Mouse (Mus musculus): Measurements from ENCODE around the gene Tldc1.

Tldc1 gene

GRCm38 (mm10) chr8:119787341-119787740 is 9.1 kb upstream of the Tldc1 start:
- no peak for TF ChIP-seq GATA4 (IDR thresholded peaks at IDR 0.05; ENCODE audit: insufficient replicate concordance, low read length)

- TF ChIP-seq GATA4 (IDR thresholded peaks at IDR 0.05; ENCODE audit: insufficient replicate concordance, low read length), result no peak
These were observed 8.7 kb upstream of the Tldc1 start for GRCm38 (mm10) chr8:119786871-119787270.

DNA sequence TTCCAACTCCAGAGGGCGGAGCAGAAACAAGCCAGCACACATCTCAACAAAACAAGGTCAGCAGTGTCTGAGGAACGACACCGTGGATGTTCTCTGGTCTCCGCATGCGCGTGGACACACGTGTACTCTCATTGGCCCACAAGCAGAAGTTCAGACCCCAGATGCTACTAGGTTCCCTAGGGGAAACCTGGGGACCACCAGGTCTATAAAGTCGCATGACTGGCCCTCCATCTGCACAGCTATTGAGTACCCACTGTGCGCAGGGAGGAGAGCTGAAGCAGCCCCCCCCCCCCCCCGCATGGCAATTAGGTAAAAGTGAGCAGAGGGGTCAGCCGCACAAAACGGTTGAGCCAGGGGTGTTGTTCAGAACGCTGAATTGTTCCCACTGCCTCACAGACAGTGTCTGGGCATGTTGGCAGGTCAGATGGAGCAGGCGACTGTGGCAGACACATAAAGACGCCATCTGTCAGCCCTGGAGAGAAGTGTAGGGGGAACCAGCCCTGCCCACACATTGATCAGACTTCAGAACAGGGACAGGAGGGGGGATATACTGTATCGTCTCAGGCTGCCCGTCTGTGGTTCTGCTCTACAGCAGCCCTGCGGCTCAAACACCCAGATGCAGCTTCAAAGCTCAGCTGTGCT is 7.7 kb upstream of the Tldc1 start:
- no peak for TF ChIP-seq GATA4 (IDR thresholded peaks at IDR 0.05; ENCODE audit: insufficient replicate concordance, low read length)

DNA sequence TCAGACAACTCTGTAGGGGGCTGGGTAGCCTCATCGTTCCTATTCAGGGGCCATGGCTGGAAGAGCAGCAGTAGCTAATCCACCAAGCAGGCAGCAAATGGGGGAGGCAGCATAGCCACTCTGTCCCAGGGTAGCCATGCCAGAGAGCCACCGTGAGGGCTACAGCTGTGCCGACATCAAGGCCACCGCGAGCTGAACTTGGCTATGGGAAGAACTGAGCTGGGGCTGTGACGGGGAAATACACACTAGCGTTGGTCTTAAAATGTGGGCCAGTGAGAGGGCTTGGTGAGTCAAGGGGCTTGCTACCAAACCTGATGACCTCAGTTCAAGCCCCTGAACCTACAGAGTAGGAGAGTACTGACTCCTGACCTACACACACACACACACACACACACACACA is 6.5 kb upstream of the Tldc1 start:
- TF ChIP-seq GATA4 (IDR thresholded peaks at IDR 0.05; ENCODE audit: insufficient replicate concordance, low read length), result no peak

- TF ChIP-seq GATA4 (IDR thresholded peaks at IDR 0.05; ENCODE audit: insufficient replicate concordance, low read length), result no peak
These were observed 5.9 kb upstream of the Tldc1 start for GRCm38 (mm10) chr8:119784141-119784574.

DNA sequence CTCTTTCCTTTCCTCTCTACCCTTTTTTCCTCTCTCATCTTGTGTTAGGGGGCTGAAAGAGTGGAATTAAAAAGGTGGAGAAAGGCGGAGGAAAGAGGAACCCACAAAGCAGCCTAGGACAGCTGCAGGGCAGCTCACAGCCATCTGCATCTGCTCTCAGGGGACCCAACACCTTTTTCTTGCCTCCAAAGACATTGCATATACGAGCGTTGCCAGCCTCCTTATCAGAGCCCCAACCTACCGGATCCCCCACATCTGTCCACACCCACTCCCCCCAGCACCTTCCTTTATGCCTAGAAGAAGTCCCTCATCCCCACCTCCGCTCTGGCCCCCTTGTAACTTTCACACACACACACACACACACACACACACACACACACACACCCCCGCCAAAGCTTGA is 5.4 kb upstream of the Tldc1 start:
- no peak for TF ChIP-seq GATA4 (IDR thresholded peaks at IDR 0.05; ENCODE audit: insufficient replicate concordance, low read length)

DNA sequence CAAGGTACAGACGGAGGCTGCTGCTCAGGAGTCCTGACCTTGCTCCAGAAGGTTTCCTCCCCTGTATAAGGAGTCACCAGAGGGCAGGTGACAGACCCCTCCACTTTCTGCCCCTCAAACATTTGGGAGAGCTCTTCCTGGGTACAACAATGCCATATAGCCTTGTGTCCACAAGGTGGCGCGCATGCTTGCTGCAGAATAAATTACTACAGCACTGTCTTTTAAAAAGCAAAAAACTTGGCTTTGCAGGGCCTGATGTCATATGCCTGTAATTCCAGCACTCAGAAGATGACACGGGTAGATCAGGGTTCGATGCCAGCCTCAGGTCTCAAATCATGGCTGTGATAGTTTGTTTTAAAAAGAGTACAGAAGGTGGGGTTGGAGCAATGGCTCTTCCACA is 4.5 kb upstream of the Tldc1 start:
- no peak for TF ChIP-seq GATA4 (IDR thresholded peaks at IDR 0.05; ENCODE audit: insufficient replicate concordance, low read length)

DNA sequence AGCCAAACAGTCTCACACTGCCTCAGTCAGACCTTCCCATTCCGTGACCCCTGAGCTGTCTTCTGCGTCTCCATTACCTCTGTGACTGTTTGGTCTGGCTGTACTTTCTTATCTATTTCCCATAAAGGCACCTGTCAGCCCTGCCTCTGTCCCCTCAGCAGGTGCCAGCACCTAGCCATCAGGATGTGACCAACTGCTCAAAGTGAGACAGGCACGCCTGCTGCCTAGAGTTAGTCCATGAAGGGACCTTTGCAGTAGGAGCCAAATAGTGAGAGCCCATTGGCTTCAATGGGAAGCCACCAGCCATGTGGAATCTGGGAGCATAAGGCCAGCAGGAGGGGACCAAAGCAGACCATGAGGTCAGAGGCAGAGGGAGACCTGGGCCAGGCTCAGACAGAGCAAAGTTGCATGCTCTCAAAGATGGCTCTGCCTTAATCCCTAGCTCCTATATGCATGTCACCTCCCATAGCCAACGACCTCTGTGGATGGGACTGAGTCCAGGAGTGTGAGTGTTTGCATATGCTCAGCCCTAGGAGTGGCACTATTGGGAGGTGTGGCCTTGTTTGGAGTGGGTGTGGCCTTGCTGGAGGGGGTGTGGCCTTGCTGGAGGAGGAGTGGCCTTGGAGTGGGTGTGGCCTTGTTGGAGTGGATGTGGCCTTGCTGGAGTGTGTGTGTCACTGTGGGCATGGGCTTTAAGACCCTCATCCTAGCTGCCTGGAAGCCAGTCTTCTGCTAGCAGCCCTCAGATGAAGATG is 3.0 kb upstream of the Tldc1 start:
- TF ChIP-seq GATA4 (IDR thresholded peaks at IDR 0.05; ENCODE audit: insufficient replicate concordance, low read length), result no peak

DNA sequence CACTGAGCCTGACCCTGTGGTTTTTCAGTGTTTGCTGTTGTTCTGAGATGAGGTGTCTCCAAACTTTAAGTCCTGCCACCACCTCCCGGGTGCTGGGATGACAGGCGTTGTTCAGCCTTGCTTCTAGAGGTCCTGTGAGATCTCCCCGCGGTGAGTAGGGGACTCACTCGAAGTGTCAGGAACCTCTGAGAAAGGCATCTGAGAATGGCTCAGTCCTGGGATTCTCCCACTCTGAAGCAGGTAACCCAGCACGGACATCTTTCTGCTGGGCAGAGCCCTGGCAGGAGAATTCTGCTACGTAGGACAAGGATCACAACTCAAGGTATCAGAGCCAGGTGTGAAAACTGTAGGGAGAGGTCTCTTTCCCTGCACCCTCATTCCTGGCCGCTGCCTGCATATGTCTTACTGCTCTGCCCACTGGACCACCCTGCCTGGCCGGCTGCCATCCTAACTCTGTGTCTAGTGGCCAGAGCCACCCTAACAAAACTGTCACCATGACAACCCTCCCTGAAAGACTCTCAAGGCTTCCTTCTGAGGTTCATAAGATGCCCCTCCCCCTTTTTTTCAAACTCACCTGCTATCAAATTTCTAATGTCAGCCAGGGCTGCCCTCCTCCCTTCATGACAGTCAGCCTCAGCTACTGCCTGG is 2.3 kb upstream of the Tldc1 start:
- TF ChIP-seq GATA4 (IDR thresholded peaks at IDR 0.05; ENCODE audit: insufficient replicate concordance, low read length), result no peak

- no peak for TF ChIP-seq GATA4 (IDR thresholded peaks at IDR 0.05; ENCODE audit: insufficient replicate concordance, low read length)
These were observed 959 bp upstream of the Tldc1 start for GRCm38 (mm10) chr8:119779013-119779737.

- no peak for TF ChIP-seq GATA4 (IDR thresholded peaks at IDR 0.05; ENCODE audit: insufficient replicate concordance, low read length)
These were observed 451 bp downstream of the Tldc1 start for GRCm38 (mm10) chr8:119777765-119778164.

DNA sequence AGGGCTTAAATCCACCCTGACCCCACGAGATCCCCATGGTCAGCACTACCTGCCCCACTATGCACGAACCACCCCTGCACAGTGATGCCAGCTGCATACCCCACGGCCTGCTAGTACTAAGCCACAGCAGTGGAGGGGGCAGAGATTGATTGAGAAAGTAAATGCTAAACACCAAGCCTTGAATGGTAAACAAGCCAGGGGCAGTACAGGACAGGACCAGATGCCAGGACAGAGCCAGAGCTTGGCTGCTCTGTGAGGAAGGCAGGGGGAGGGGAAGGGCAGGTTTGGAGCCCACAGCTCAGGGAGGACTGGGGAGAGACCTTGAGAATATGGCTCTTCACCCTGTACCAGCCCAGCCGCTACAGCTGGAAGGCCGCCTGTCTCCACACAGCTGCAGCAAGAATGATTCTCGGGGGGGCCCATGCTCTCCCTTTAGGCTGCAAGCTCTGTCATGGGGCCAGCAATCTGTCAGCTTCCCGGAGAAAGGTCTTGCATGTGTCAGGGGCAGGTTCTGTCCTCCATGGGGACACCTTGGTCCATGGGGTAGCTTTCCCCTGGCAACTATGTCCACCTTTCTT is 1.5 kb downstream of the Tldc1 start:
- TF ChIP-seq GATA4 (IDR thresholded peaks at IDR 0.05; ENCODE audit: insufficient replicate concordance, low read length), result no peak

DNA sequence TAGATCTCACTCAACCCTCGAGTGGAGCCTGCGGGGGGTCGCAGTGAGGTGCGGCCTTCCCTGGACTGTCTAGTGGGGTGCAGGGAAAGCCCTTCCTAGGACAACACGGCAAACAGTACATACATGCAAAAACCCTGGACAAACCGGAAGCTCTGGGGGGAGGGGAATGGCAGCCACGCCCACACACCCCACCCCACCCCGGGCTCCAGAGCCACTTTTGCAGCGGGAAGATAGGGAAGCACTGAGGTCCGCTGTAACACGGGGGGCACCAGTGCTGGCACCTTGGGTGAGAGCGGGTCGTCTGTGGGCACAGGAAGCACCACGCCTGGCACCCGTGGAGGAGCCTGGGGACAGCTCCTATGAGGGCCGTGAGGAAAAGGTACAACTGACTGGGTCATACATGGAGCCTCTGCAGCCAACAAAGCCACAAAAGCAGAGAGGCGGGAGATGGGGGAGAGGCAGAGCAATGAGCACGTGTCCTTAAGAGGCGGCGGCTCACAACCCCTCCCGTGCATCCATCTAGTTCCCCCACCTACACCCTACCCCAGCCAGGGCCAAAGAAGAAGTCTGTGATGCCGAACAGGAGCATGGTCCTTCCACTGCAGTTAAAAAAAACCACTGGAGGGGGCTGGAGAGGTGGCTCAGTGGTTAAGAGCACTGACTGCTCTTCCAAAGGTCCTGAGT is 12.3 kb downstream of the Tldc1 start:
- no peak for TF ChIP-seq GATA4 (IDR thresholded peaks at IDR 0.05; ENCODE audit: insufficient replicate concordance, low read length)

DNA sequence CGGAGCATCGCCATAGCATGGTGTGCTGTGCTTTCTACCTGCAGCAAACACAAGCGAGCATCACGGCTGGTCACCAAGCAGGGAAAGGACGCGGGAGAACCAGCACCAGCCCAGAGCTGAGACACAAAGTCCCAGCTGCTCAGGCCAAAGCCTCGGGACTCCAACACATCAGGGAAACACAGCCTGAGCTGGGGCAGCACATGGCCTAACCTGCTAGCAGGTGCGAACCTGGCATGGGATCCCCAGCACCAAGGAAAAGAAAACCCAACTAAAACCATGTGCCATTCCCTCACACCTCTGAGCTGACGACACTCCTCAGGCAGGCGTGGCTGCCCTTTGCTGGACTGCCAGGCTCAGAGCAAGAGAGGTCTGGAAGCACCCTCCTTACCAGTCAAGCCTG is 12.9 kb downstream of the Tldc1 start:
- TF ChIP-seq GATA4 (IDR thresholded peaks at IDR 0.05; ENCODE audit: insufficient replicate concordance, low read length), result no peak

All from liver, adult (tissue).